Mouse (Mus musculus): ENCODE results near the gene Ppp1r12b. TPM values are rescaled to one million over a fixed set of nuclear protein-coding genes. Genes with fewer than 3 reads are reported as not detected.

Ppp1r12b gene
- total RNA-seq, 2 experiments from 2014 or later: 75.4 to 78.5 TPM

GRCm38 (mm10) chr1:134955050-134955636 lies 599 bp downstream of the Ppp1r12b start:
- intact Hi-C loops (cut with DNase I): loop anchor here (10.0 kb wide), 2 partner anchors 90 to 320 kb away; no protein-coding TSS in a partner anchor
- no peak for DNase-seq (ENCODE audit: extremely low spot score in 1 of 2, low spot score in 2 of 2)

DNA sequence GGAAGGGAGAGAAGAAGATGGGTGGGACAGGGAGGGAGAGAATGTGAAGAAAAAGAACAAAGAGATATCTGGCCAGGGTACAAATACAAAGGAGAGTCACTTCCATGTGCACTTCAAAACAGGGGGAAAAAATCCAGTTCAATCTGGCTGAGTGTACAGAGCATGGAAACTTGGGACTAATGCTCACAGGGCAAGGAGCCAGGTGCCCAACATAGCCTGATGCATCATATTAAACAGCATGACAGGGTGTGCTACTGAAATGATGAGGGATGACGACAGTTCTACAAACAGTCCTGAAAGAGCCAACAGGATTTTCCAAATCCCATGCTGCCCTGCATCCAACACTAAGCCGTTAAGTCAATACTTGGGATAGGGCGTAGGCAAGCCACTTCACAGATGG lies 5.8 kb downstream of the Ppp1r12b start:
- intact Hi-C loops (cut with DNase I): loop anchor here (10.0 kb wide), 2 partner anchors 85 to 315 kb away; no protein-coding TSS in a partner anchor
- no peak for DNase-seq (ENCODE audit: extremely low spot score in 1 of 2, low spot score in 2 of 2)

GRCm38 (mm10) chr1:134947590-134947989 lies 8.2 kb downstream of the Ppp1r12b start:
- DNase-seq (ENCODE audit: extremely low spot score in 1 of 2, low spot score in 2 of 2): no peak
- intact Hi-C loops (cut with DNase I): no loop called here

- no peak for DNase-seq (ENCODE audit: extremely low spot score in 1 of 2, low spot score in 2 of 2)
- intact Hi-C loops (cut with DNase I): no loop called here
These were observed 12.8 kb downstream of the Ppp1r12b start for GRCm38 (mm10) chr1:134942898-134943297.

- no peak for DNase-seq (ENCODE audit: extremely low spot score in 1 of 2, low spot score in 2 of 2)
- intact Hi-C loops (cut with DNase I): no loop called here
These were observed 14.9 kb downstream of the Ppp1r12b start for GRCm38 (mm10) chr1:134940863-134941262.

DNA sequence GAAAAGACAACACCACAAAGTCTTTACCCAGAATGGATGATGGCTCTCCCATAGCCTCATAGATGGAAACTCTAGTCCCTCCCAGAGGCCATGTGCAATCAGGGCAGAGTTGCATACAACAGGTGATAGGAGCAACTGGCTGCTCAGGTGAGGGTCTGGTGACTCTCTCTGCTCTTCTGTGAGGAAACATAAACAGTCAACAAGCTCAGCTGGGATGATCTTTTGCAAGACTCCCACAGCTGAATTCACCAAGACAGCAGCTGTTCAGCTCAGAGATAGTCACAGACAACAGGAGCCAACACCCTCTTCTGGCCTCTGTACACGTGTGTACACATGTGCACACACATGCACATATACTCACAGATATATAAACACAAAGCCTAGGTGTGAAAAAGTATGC lies 17.5 kb downstream of the Ppp1r12b start:
- intact Hi-C loops (cut with DNase I): no loop called here
- DNase-seq (ENCODE audit: extremely low spot score in 1 of 2, low spot score in 2 of 2): no peak

DNA sequence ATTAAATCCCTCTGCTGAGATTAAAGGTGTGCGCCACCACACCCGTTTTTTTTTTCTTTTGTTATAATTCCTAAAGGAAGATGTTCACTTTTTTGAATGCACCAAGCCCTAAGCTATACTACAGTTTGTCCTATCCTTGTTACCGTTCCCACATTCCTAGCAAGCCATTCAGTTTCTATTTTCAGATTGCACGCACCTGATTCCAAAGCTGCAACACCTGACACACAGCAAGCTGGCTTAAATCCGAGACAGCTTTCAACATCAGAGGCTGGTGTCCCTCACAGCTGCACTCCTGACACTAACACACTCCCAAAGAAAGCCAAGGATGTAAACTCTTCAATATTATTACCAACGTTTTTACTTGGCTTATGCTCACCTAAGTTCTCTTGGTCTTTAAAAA lies 19.4 kb downstream of the Ppp1r12b start:
- intact Hi-C loops (cut with DNase I): no loop called here
- no peak for DNase-seq (ENCODE audit: extremely low spot score in 1 of 2, low spot score in 2 of 2)

- DNase-seq (ENCODE audit: extremely low spot score in 1 of 2, low spot score in 2 of 2): no peak
- intact Hi-C loops (cut with DNase I): no loop called here
These were observed 23.3 kb downstream of the Ppp1r12b start for GRCm38 (mm10) chr1:134932431-134932830.

- DNase-seq (ENCODE audit: extremely low spot score in 1 of 2, low spot score in 2 of 2): no peak
These were observed 36.7 kb downstream of the Ppp1r12b start for GRCm38 (mm10) chr1:134919010-134919409.

DNA sequence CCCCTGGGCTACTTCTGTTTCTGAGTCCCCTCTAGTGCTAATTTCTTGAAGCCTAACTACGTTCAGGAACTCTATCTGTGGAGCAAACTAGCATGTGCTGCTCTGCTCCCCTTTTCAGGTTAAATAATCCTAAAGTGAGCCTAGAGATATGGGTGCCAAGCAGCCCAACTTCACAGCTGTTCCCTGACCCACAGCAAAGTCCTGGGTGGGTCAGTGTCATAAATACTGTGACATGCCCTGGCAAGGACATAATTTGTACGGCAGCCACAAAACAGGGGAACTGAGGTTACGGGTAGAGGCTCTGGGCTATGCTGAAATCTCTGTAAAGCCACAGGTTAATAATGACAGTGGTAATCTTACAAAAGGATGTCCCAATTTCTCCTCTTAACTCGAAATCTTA lies 40.3 kb downstream of the Ppp1r12b start:
- intact Hi-C loops (cut with DNase I): no loop called here
- no peak for DNase-seq (ENCODE audit: extremely low spot score in 1 of 2, low spot score in 2 of 2)

More at GRCm38 (mm10) chr1:134919010-134919409, 36.7 kb downstream of the Ppp1r12b start:
- intact Hi-C loops (cut with DNase I): no loop called here

DNA sequence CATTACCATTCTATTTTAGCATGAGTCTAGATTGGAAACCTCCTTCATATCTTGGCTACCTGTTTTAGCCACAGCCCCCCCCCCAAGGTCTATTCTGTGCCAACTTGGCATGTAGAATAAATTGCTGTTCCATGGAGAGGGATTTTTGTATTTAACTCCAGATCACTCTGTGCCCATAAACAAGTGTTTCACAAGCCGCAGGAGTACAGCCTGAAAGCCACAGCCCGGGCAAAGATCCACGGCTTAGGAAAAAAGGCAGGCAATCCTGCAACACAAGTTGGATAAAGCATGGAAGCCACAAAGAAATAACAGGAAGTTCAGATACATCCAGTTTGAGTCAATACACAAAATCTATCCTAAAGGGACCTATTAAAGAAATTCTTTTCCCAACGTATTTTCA lies 42.2 kb downstream of the Ppp1r12b start:
- no peak for DNase-seq (ENCODE audit: extremely low spot score in 1 of 2, low spot score in 2 of 2)
- intact Hi-C loops (cut with DNase I): no loop called here

DNA sequence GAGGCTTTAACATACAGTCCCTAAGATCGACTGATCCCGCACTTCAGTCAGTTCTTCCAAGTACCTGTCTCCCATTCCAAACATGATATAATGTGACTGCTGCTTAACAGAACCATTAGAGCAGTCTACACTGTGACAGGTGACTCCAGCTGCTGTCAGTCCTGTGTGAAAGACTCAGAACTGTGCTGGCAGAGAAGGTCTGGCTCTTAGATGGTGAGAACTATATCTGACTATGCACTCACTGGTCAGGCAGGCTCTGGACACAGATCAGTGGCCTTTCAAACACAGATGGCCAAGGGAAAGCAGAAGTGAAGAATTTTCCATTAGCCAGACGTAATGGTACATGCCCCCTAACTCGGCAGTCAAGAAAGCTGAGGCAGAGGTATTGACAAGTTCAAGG lies 43.9 kb downstream of the Ppp1r12b start:
- no peak for DNase-seq (ENCODE audit: extremely low spot score in 1 of 2, low spot score in 2 of 2)
- intact Hi-C loops (cut with DNase I): no loop called here

- no peak for DNase-seq (ENCODE audit: extremely low spot score in 1 of 2, low spot score in 2 of 2)
These were observed 45.7 kb downstream of the Ppp1r12b start for GRCm38 (mm10) chr1:134910037-134910436.

DNA sequence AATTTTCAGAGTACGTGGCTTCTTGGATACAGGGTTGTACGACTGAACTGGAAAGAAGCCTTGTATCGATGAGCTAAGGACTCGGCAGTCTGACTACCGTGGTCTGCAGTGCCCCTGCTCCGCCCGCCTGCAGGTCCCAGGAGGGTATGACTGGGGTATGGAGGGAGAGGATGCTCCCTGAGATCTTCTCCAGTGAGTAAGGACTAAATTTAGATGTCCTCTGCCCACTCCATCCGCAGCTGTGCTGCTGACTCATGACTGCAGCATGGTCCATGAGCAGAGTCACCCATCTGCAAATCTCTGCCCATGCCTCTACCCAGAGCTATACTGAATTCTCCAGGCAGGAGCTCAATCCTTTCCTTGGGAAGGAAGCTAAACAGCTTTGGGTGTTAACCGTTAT lies 46.3 kb downstream of the Ppp1r12b start:
- intact Hi-C loops (cut with DNase I): no loop called here
- DNase-seq (ENCODE audit: extremely low spot score in 1 of 2, low spot score in 2 of 2): peak; percentile 28 to 31

More at GRCm38 (mm10) chr1:134910037-134910436, 45.7 kb downstream of the Ppp1r12b start:
- intact Hi-C loops (cut with DNase I): no loop called here

DNA sequence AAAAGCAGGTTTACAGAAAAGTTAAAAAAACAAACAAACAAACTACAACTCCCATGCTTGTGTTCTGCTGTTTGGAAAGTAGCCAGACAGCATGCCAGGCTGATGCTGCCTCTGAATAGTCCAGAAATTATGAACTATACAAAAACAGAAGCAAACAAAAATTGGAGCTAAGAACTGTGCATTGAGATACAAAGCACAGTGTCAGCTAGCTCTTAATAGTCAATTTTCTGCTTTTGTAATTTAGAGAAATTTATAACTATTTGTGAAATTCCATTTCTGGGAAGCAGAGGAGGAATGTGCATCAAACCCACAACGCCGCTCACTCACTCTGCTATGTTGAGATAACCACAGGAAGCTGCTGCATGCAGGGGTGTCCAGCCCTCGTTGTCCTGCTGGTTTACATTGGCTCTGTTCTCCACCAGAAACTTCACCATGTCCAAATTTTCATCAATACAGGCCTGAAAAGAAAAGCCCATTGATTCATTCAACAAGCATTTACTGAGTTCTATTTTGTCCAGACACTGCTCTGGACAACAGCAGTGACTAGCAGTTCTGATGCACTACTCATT lies 53.6 kb downstream of the Ppp1r12b start:
- intact Hi-C loops (cut with DNase I): no loop called here
- DNase-seq (ENCODE audit: extremely low spot score in 1 of 2, low spot score in 2 of 2): no peak

- DNase-seq (ENCODE audit: extremely low spot score in 1 of 2, low spot score in 2 of 2): no peak
- intact Hi-C loops (cut with DNase I): no loop called here
These were observed 59.7 kb downstream of the Ppp1r12b start for GRCm38 (mm10) chr1:134896008-134896407.

DNA sequence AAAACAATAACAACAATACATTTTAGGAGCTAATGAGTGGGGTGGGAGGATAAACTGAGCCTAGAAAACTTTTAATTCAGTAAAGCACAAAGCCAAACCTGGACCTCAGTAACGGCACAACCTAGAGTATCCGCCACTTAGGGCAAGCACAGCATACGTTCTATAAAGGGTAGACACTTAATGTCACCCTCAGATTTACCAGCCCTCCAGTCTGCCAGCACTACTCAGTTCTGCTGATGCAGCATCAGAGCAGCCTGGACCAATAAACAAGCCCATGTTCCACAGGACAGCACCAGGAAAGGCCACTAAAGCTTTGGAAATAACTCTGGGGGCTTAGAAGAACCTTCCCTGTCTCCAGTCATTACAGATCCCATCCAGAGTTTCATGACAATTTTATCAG lies 60.9 kb downstream of the Ppp1r12b start:
- intact Hi-C loops (cut with DNase I): no loop called here
- DNase-seq (ENCODE audit: extremely low spot score in 1 of 2, low spot score in 2 of 2): no peak

GRCm38 (mm10) chr1:134891916-134892315 lies 63.8 kb downstream of the Ppp1r12b start:
- intact Hi-C loops (cut with DNase I): no loop called here

GRCm38 (mm10) chr1:134889629-134890028 lies 66.1 kb downstream of the Ppp1r12b start:
- intact Hi-C loops (cut with DNase I): no loop called here
- DNase-seq (ENCODE audit: extremely low spot score in 1 of 2, low spot score in 2 of 2): no peak

More at GRCm38 (mm10) chr1:134891916-134892315, 63.8 kb downstream of the Ppp1r12b start:
- no peak for DNase-seq (ENCODE audit: extremely low spot score in 1 of 2, low spot score in 2 of 2)

- DNase-seq (ENCODE audit: extremely low spot score in 1 of 2, low spot score in 2 of 2): no peak
- intact Hi-C loops (cut with DNase I): no loop called here
These were observed 79.9 kb downstream of the Ppp1r12b start for GRCm38 (mm10) chr1:134875800-134876199.

DNA sequence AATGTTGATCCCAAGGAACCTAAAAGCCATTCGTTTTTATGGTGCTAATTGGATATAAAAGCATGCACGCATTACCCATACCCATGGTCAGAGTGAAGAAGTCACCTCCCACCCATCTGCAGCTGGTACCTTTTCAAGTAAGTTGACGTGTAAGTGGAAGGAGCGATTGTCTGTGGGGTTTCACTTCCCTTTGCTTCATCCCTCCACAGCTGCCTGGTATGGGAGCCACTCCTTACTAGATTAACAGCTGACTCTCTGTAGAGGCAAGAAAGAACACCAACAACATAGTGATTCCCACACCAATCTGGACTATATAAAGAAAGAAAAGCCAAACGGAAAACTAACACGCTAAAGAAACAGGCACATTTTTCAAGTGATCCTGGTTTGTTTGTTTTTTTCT lies 83.1 kb downstream of the Ppp1r12b start:
- DNase-seq (ENCODE audit: extremely low spot score in 1 of 2, low spot score in 2 of 2): no peak
- intact Hi-C loops (cut with DNase I): no loop called here

Measured in left cerebral cortex, postnatal 10 days (tissue).